Mouse (Mus musculus) kidney, postnatal 0 days (tissue): ENCODE data around the gene Pnma5. TPM values are rescaled to one million over a fixed set of nuclear protein-coding genes. Genes with fewer than 3 reads are reported as not detected.

ENCODE experiments used
- ATAC-seq: fragments of 200-750 bp; cut with Nextera tagmentation; replicated peaks from 2 replicates; pipeline ENCODE4 v1.8.0; 2017; ENCODE audit warnings: low read depth, moderate number of reproducible peaks, moderate TSS enrichment, moderate library complexity; ENCODE audit not compliant: low FRiP score
- DNase-seq: peaks from one replicate; pipeline ENCODE4 v3.0.0-alpha.2; 2016; ENCODE audit warnings: low spot score
- H3K27ac ChIP-seq: fragments of 300-500 bp; sonication (generic); 2 replicates; pipeline ENCODE4 v1.5.1; 2014; ENCODE audit warnings: mild to moderate bottlenecking
- H3K27me3 ChIP-seq: fragments of 300-500 bp; sonication (generic); 2 replicates; pipeline ENCODE4 v1.6.1; 2014; ENCODE audit warnings: low read length, mixed read lengths; ENCODE audit not compliant: insufficient read depth
- H3K36me3 ChIP-seq: fragments of 300-500 bp; sonication (generic); 2 replicates; pipeline ENCODE4 v1.6.1; 2014; ENCODE audit warnings: low read length, mixed read lengths; ENCODE audit not compliant: insufficient read depth
- H3K4me1 ChIP-seq: fragments of 300-500 bp; sonication (generic); replicated peaks from 2 replicates; pipeline ENCODE4 v1.6.1; 2014; ENCODE audit warnings: antibody characterized with exemption, low read length, mixed read lengths; ENCODE audit not compliant: insufficient read depth
- H3K4me2 ChIP-seq: fragments of 300-500 bp; sonication (generic); 2 replicates; pipeline ENCODE4 v1.6.1; 2014; ENCODE audit warnings: mild to moderate bottlenecking, low read length, moderate library complexity, mixed read lengths
- H3K4me3 ChIP-seq: fragments of 300-500 bp; sonication (generic); replicated peaks from 2 replicates; pipeline ENCODE4 v1.5.1; 2014; ENCODE audit warnings: low read depth, low read length
- H3K9ac ChIP-seq: fragments of 300-500 bp; sonication (generic); 2 replicates; pipeline ENCODE4 v1.6.1; 2014; ENCODE audit warnings: low read depth, low read length
- H3K9me3 ChIP-seq: fragments of 300-500 bp; sonication (generic); replicated peaks from 2 replicates; pipeline ENCODE4 v1.6.1; 2016; ENCODE audit warnings: low read length, inconsistent platforms, mixed read lengths
- CTCF ChIP-seq: IDR thresholded peaks from 2 replicates; pipeline ENCODE4 v1.5.1; 2016; ENCODE audit warnings: antibody characterized with exemption, low read depth, mild to moderate bottlenecking, moderate library complexity
- WGBS: fragments of 180-500 bp; shearing (Covaris S2); extraction: QIAGEN DNeasy Blood & Tissue Kit; methylation state at CpG from one replicate; pipeline ENCODE4 v1.1.7; 2014; 5-methylcytosine and 5-hydroxymethylcytosine counted together
- polyA plus RNA-seq: library from polyadenylated mRNA; unstranded; fragments of >200 nt; fragmentation: Nextera tagmentation; extraction: Ambion mirVana; gene quantifications from 2 replicates; pipeline ENCODE4 v1.2.1, GENCODE M21; 2015

Pnma5 gene
- polyA plus RNA-seq, 1 experiment from 2014 or later, result not detected

GRCm38 (mm10) chrX:73005678-73006077 is 31.2 kb downstream of the Pnma5 start:
- H3K36me3 ChIP-seq, result no peaks in the 10 kb centered on the region
- no peak overlapping the region for H3K4me3 ChIP-seq
- DNase-seq (no peak), ATAC-seq (no peak)
- no peak overlapping the region for H3K4me2 ChIP-seq
- H3K27me3 ChIP-seq, result no peaks in the 10 kb centered on the region
- 66% methylated on average over 4 of the region's 4 CpGs for WGBS
- no peak overlapping the region for H3K27ac ChIP-seq
- no peak overlapping the region for H3K9ac ChIP-seq
- no peaks in the 10 kb centered on the region for H3K4me1 ChIP-seq
- no peaks in the 10 kb centered on the region for H3K9me3 ChIP-seq
- TF ChIP-seq CTCF, result no peak

DNA sequence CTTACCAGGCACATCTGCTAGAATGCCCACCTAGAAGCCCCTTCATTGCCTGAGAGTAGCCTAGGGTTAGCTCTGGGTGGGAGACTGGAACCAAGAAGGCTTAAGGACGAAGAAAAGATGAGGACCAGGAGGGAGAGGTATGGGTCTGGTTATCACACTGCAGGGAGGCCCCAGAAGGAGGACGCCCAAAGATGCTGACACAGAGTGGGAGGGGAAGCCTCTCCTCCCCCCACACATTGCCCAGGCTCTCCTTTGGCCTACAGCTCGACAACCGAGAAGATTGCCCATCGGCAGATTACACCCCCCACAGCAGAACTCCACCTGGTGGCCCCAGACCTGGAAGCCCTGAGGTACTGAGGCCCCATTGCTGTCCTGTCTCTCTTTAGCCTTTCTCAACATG is 33.8 kb downstream of the Pnma5 start:
- H3K4me1 ChIP-seq, result no peaks in the 10 kb centered on the region
- H3K36me3 ChIP-seq, result no peaks in the 10 kb centered on the region
- no peak overlapping the region for H3K27ac ChIP-seq
- WGBS, result 79% methylated on average over 5 of the region's 5 CpGs
- no peak for TF ChIP-seq CTCF
- DNase-seq (no peak), ATAC-seq (no peak)
- no peak overlapping the region for H3K9ac ChIP-seq
- no peak overlapping the region for H3K4me2 ChIP-seq
- H3K27me3 ChIP-seq, result no peaks in the 10 kb centered on the region
- no peaks in the 10 kb centered on the region for H3K9me3 ChIP-seq
- no peak overlapping the region for H3K4me3 ChIP-seq

GRCm38 (mm10) chrX:72995542-72995941 is 41.4 kb downstream of the Pnma5 start:
- Histone ChIP-seq H3K4me3 (no peak overlapping the region), H3K9ac (no peak overlapping the region), H3K36me3 (no peaks in the 10 kb centered on the region), H3K27ac (no peak overlapping the region), H3K4me1 (no peaks in the 10 kb centered on the region), H3K4me2 (no peak overlapping the region), H3K9me3 (no peaks in the 10 kb centered on the region), H3K27me3 (no peaks in the 10 kb centered on the region)
- ATAC-seq, result no peak
- no peak for DNase-seq
- 68% methylated on average over 3 of the region's 3 CpGs for WGBS
- no peak for TF ChIP-seq CTCF

DNA sequence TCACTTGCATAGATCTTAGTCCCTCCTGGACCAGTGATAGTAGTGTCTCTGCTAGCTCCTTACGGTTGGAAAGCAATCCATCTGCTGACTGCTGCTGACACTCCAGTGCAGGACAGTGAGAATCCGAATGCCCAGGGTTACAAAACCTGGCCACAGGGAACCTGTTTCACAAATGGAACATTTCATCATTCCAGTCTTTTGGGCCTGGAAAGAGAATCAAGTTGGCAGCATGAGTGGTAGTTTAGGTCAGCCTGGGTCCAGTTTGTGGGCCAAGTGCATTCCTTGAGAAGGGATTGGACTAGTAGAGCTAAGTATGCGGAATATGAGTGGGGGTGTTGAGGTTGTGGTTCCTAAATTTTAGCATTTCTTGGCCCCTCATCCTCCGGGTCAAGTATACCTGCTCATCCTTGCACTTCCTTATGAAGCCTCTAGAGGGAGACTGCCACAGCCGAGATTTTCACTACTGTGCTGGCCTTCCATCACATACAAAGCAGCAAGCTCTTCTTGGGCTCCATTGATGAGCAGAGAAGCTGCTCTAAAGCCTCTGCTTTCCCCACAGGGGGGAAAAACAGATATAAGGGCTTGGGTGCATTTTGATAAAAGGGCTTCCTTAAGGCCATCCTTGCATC is 44.5 kb downstream of the Pnma5 start:
- ATAC-seq (no peak), DNase-seq (no peak)
- 57% methylated on average over 5 of the region's 5 CpGs for WGBS
- peak; percentile 61 for TF ChIP-seq CTCF
- H3K4me2 ChIP-seq, result no peak overlapping the region
- no peak overlapping the region for H3K4me3 ChIP-seq
- no peak overlapping the region for H3K27ac ChIP-seq
- no peaks in the 10 kb centered on the region for H3K9me3 ChIP-seq
- no peak overlapping the region for H3K9ac ChIP-seq
- no peaks in the 10 kb centered on the region for H3K27me3 ChIP-seq
- no peaks in the 10 kb centered on the region for H3K36me3 ChIP-seq
- H3K4me1 ChIP-seq, result no peaks in the 10 kb centered on the region

GRCm38 (mm10) chrX:72990581-72990980 is 46.3 kb downstream of the Pnma5 start:
- Histone ChIP-seq H3K9me3 (no peaks in the 10 kb centered on the region), H3K4me1 (no peaks in the 10 kb centered on the region), H3K9ac (no peak overlapping the region), H3K27ac (no peak overlapping the region), H3K4me2 (no peak overlapping the region), H3K4me3 (no peak overlapping the region), H3K27me3 (no peaks in the 10 kb centered on the region), H3K36me3 (no peaks in the 10 kb centered on the region)
- no peak for TF ChIP-seq CTCF
- DNase-seq (no peak), ATAC-seq (no peak)
- WGBS, result 81% methylated on average over 3 of the region's 3 CpGs

- H3K27me3 ChIP-seq, result no peaks in the 10 kb centered on the region
- ATAC-seq (no peak), DNase-seq (no peak)
- no peak for TF ChIP-seq CTCF
- H3K9ac ChIP-seq, result no peak overlapping the region
- H3K4me2 ChIP-seq, result no peak overlapping the region
- no peaks in the 10 kb centered on the region for H3K36me3 ChIP-seq
- no peaks in the 10 kb centered on the region for H3K4me1 ChIP-seq
- H3K9me3 ChIP-seq, result no peaks in the 10 kb centered on the region
- H3K4me3 ChIP-seq, result no peak overlapping the region
- H3K27ac ChIP-seq, result no peak overlapping the region
- 75% methylated on average over 3 of the region's 3 CpGs for WGBS
Measured at GRCm38 (mm10) chrX:72988431-72988830, 48.5 kb downstream of the Pnma5 start.

DNA sequence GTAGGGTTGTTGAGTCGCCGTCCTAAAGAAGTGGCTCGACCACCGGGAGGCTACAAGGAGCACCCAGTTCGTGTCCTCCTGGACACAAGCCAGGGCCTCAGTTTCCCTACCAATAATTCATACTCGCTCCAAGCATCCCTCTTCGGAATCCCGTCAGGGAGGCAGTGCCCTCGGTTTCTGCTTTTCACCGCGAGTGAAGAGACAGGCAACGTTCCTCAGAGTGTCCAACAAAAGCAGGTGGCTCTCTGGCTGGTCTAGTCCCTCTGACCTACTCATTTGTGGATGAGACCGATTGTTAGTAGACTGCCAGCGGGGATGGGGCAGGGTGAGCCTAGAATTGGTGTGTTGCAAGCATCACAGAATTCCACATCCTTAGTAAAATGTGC is 49.4 kb downstream of the Pnma5 start:
- DNase-seq (no peak), ATAC-seq (no peak)
- TF ChIP-seq CTCF, result no peak
- WGBS, result 38% methylated on average over 14 of the region's 14 CpGs
- 0 out of 2 replicates have a peak overlapping the region, but pooled peaks have one; percentile 37 for H3K9ac ChIP-seq
- H3K4me2 ChIP-seq, result peak overlapping the region; percentile 65
- H3K9me3 ChIP-seq, result no peaks in the 10 kb centered on the region
- H3K27me3 ChIP-seq, result no peaks in the 10 kb centered on the region
- no peaks in the 10 kb centered on the region for H3K4me1 ChIP-seq
- H3K36me3 ChIP-seq, result no peaks in the 10 kb centered on the region
- H3K27ac ChIP-seq, result no peak overlapping the region
- H3K4me3 ChIP-seq, result peak overlapping the region; percentile 36
